Mouse (Mus musculus): ENCODE data around the gene P2ry2.

The P2ry2 gene

GRCm38 (mm10) chr7:101012541-101012940 lies at the start of gene P2ry2:
Gene P2ry2, minus strand, starts transcription at chr7:101012866.
- in situ Hi-C loops (cut with MboI; ENCODE audit: low sequenced_read_pairs): no loop called here

GRCm38 (mm10) chr7:101062246-101062645 lies 49.6 kb upstream of the P2ry2 start:
- in situ Hi-C loops (cut with MboI; ENCODE audit: low sequenced_read_pairs): no loop called here

GRCm38 (mm10) chr7:101061381-101061780 lies 48.7 kb upstream of the P2ry2 start:
- in situ Hi-C loops (cut with MboI; ENCODE audit: low sequenced_read_pairs): no loop called here

GRCm38 (mm10) chr7:101060476-101060875 lies 47.8 kb upstream of the P2ry2 start:
- in situ Hi-C loops (cut with MboI; ENCODE audit: low sequenced_read_pairs): no loop called here

GRCm38 (mm10) chr7:101059188-101059587 lies 46.5 kb upstream of the P2ry2 start:
- in situ Hi-C loops (cut with MboI; ENCODE audit: low sequenced_read_pairs): no loop called here

- in situ Hi-C loops (cut with MboI; ENCODE audit: low sequenced_read_pairs): no loop called here
Observed at GRCm38 (mm10) chr7:101057309-101057708, 44.6 kb upstream of the P2ry2 start.

GRCm38 (mm10) chr7:101053136-101053535 lies 40.5 kb upstream of the P2ry2 start:
- in situ Hi-C loops (cut with MboI; ENCODE audit: low sequenced_read_pairs): no loop called here

GRCm38 (mm10) chr7:101051551-101052221 lies 39.0 kb upstream of the P2ry2 start:
- in situ Hi-C loops (cut with MboI; ENCODE audit: low sequenced_read_pairs): no loop called here

- in situ Hi-C loops (cut with MboI; ENCODE audit: low sequenced_read_pairs): no loop called here
Observed at GRCm38 (mm10) chr7:101050724-101051550, 38.3 kb upstream of the P2ry2 start.

GRCm38 (mm10) chr7:101049326-101050087 lies 36.8 kb upstream of the P2ry2 start:
- in situ Hi-C loops (cut with MboI; ENCODE audit: low sequenced_read_pairs): no loop called here

- in situ Hi-C loops (cut with MboI; ENCODE audit: low sequenced_read_pairs): no loop called here
Observed at GRCm38 (mm10) chr7:101048247-101048646, 35.6 kb upstream of the P2ry2 start.

GRCm38 (mm10) chr7:101043846-101044541 lies 31.3 kb upstream of the P2ry2 start:
- in situ Hi-C loops (cut with MboI; ENCODE audit: low sequenced_read_pairs): no loop called here

GRCm38 (mm10) chr7:101041977-101042749 lies 29.5 kb upstream of the P2ry2 start:
- in situ Hi-C loops (cut with MboI; ENCODE audit: low sequenced_read_pairs): no loop called here

- in situ Hi-C loops (cut with MboI; ENCODE audit: low sequenced_read_pairs): no loop called here
Observed at GRCm38 (mm10) chr7:101041544-101041943, 28.9 kb upstream of the P2ry2 start.

- in situ Hi-C loops (cut with MboI; ENCODE audit: low sequenced_read_pairs): no loop called here
Observed at GRCm38 (mm10) chr7:101033371-101033770, 20.7 kb upstream of the P2ry2 start.

- in situ Hi-C loops (cut with MboI; ENCODE audit: low sequenced_read_pairs): no loop called here
Observed at GRCm38 (mm10) chr7:101031234-101031633, 18.6 kb upstream of the P2ry2 start.

GRCm38 (mm10) chr7:101030756-101031155 lies 18.1 kb upstream of the P2ry2 start:
- in situ Hi-C loops (cut with MboI; ENCODE audit: low sequenced_read_pairs): no loop called here

- in situ Hi-C loops (cut with MboI; ENCODE audit: low sequenced_read_pairs): no loop called here
Observed at GRCm38 (mm10) chr7:101029446-101029845, 16.8 kb upstream of the P2ry2 start.

GRCm38 (mm10) chr7:101028991-101029390 lies 16.3 kb upstream of the P2ry2 start:
- in situ Hi-C loops (cut with MboI; ENCODE audit: low sequenced_read_pairs): no loop called here

GRCm38 (mm10) chr7:101028444-101028757 lies 15.7 kb upstream of the P2ry2 start:
- in situ Hi-C loops (cut with MboI; ENCODE audit: low sequenced_read_pairs): no loop called here

Measured in CH12F3 (cell line).